Mouse (Mus musculus) megakaryocyte, embryonic 14.5 days (primary cell): ENCODE results near the gene Tob1. TPM values are rescaled to one million over a fixed set of nuclear protein-coding genes. Genes with fewer than 3 reads are reported as not detected.

Source experiments
- H3K27me3 ChIP-seq: replicated peaks from 2 replicates; pipeline ENCODE3; 2012; ENCODE audit warnings: inconsistent platforms
- H3K36me3 ChIP-seq: replicated peaks from 2 replicates; pipeline ENCODE3; 2012; ENCODE audit warnings: low read length, inconsistent platforms, mixed read lengths
- H3K4me1 ChIP-seq: 2 replicates; pipeline ENCODE4 v1.6.1; 2012; ENCODE audit warnings: inconsistent platforms
- H3K4me3 ChIP-seq: replicated peaks from 2 replicates; pipeline ENCODE3; 2012; ENCODE audit warnings: moderate library complexity, mild to moderate bottlenecking, inconsistent platforms
- H3K9me3 ChIP-seq: 2 replicates; pipeline ENCODE4 v1.6.1; 2012; ENCODE audit warnings: inconsistent platforms
- FLI1 ChIP-seq: IDR thresholded peaks from 2 replicates; pipeline ENCODE4 v1.6.1; 2012; ENCODE audit warnings: low read length, inconsistent platforms, mixed read lengths
- GATA1 ChIP-seq: IDR thresholded peaks from 3 replicates; pipeline ENCODE4 v1.6.1; 2012; ENCODE audit warnings: mixed read lengths, low read length, inconsistent platforms, borderline replicate concordance
- polyA plus RNA-seq: library from polyadenylated mRNA; stranded (reverse); fragments of >175 nt; gene quantifications from 2 replicates; pipeline ENCODE4 v1.2.3, GENCODE M21; 2012; ENCODE audit warnings: low replicate concordance; ENCODE audit not compliant: insufficient read depth

Gene Tob1
- polyA plus RNA-seq, 1 experiment: 4.3 TPM

- TF ChIP-seq GATA1 (no peak), FLI1 (no peak)
- H3K4me1 ChIP-seq: peaks cover 23% of the 10 kb centered on the region
- no peaks in the 10 kb centered on the region for H3K9me3 ChIP-seq
- H3K27me3 ChIP-seq: peaks cover 19% of the 10 kb centered on the region
- peaks cover 12% of the 10 kb centered on the region for H3K36me3 ChIP-seq
- H3K4me3 ChIP-seq: peak overlapping the region; percentile 95
Observed at GRCm38 (mm10) chr11:94210191-94211086, 815 bp upstream of the Tob1 start.

- peaks cover 6% of the 10 kb centered on the region for H3K27me3 ChIP-seq
- peaks cover 23% of the 10 kb centered on the region for H3K4me1 ChIP-seq
- peak overlapping the region; percentile 95 for H3K4me3 ChIP-seq
- peaks cover 12% of the 10 kb centered on the region for H3K36me3 ChIP-seq
- TF ChIP-seq GATA1 (no peak), FLI1 (no peak)
- no peaks in the 10 kb centered on the region for H3K9me3 ChIP-seq
Observed at GRCm38 (mm10) chr11:94211651-94212488, 616 bp downstream of the Tob1 start.

DNA sequence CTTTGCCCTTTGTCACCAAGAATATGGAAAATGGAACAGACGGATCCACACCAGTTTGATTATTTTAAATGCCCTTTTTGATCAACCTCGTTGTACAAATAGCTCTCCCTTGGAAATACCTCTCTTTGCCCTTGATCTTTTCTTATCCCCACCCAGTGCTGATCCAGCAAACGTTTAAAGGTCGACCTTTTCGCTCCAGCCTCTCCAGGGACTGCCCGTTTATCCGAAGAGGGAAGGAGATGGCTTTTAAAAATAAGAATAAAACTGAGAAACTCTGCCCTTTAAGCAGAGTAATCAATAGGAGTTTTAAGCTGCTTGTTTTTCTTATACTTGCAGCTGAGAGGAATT is 1.2 kb downstream of the Tob1 start:
- no peak for TF ChIP-seq FLI1
- TF ChIP-seq GATA1: no peak
- Histone ChIP-seq H3K4me1 (peaks cover 23% of the 10 kb centered on the region), H3K4me3 (peak overlapping the region; percentile 95), H3K36me3 (peaks cover 12% of the 10 kb centered on the region), H3K27me3 (peaks cover 4% of the 10 kb centered on the region), H3K9me3 (no peaks in the 10 kb centered on the region)

DNA sequence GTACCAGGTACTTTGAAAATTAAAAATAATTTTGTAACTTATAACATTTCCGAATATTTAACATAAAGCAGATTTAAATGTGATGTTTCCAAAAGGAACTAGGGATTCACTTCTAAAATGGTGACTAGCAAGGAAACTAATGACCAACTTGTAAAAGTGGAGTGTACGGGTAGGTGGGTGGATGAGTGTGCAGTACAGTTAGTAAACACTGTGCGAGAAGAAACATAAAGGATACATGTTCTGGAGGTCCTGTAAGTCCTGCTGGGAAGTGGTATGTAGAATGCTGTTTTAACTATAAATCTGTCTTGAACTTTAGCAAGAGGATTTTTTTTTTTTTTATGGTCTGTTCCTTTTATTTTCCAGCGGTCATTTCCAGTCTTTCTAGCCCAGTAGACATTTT is 1.7 kb downstream of the Tob1 start:
- Histone ChIP-seq H3K27me3 (peaks cover 4% of the 10 kb centered on the region), H3K4me3 (peak overlapping the region; percentile 3), H3K9me3 (no peaks in the 10 kb centered on the region), H3K4me1 (peaks cover 23% of the 10 kb centered on the region), H3K36me3 (peaks cover 12% of the 10 kb centered on the region)
- TF ChIP-seq FLI1: no peak
- no peak for TF ChIP-seq GATA1

GRCm38 (mm10) chr11:94213735-94214594 is 2.7 kb downstream of the Tob1 start:
- Histone ChIP-seq H3K9me3 (no peaks in the 10 kb centered on the region), H3K4me3 (peak overlapping the region; percentile 23), H3K27me3 (peaks cover 2% of the 10 kb centered on the region), H3K4me1 (peaks cover 21% of the 10 kb centered on the region), H3K36me3 (peaks cover 12% of the 10 kb centered on the region)
- TF ChIP-seq FLI1: no peak
- no peak for TF ChIP-seq GATA1

DNA sequence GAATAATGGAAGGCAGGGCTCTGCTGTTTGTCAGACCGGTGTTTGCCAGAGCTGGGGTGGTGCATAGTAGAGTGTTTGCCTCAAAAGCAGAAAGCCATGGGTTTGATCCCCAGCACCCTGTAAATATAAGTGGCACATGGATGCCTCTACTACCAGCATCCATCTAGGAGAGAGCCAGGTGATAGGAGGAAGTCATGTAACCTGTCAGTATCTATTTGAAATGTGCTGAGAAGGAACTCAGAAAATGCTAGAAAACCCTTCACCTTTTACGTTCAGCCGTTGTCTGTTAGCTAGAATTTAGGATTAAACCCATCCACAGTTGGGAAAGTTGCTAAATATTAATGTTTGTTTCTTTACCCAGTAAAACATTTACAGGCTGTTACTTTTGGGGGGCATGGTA is 4.3 kb downstream of the Tob1 start:
- Histone ChIP-seq H3K4me3 (no peak overlapping the region), H3K9me3 (no peaks in the 10 kb centered on the region), H3K4me1 (peaks cover 11% of the 10 kb centered on the region), H3K36me3 (peaks cover 12% of the 10 kb centered on the region), H3K27me3 (peaks cover 15% of the 10 kb centered on the region)
- no peak for TF ChIP-seq GATA1
- TF ChIP-seq FLI1: no peak

DNA sequence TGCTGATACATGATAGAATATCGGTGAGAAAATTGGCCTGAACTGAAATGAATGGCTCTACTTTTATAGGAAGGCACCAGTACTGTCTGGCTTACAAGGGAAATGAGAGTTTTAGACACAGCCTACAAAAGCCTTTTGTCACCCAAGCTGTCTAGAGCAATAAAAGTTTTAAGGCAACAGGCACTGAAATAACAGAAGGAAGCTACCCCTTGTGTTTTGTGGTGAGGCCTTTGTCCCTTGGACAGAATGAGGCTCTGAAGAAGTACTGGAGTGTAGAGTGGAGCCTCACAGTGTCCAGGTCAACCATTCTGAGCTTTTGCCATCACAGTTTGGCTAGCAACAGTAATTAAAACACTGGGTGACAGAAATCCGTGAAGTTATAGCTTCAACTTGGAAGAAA is 5.0 kb downstream of the Tob1 start:
- H3K9me3 ChIP-seq: no peaks in the 10 kb centered on the region
- peaks cover 12% of the 10 kb centered on the region for H3K36me3 ChIP-seq
- no peak for TF ChIP-seq FLI1
- no peak for TF ChIP-seq GATA1

GRCm38 (mm10) chr11:94221257-94221656 is 10.0 kb downstream of the Tob1 start:
- H3K27me3 ChIP-seq: peaks cover 48% of the 10 kb centered on the region
- H3K36me3 ChIP-seq: no peaks in the 10 kb centered on the region
- TF ChIP-seq FLI1 (no peak), GATA1 (no peak)
- no peak overlapping the region for H3K4me3 ChIP-seq
- no peaks in the 10 kb centered on the region for H3K9me3 ChIP-seq
- peaks cover 5% of the 10 kb centered on the region for H3K4me1 ChIP-seq

More for the DNA sequence above, 5.0 kb downstream of the Tob1 start:
- H3K27me3 ChIP-seq: peaks cover 22% of the 10 kb centered on the region
- peaks cover 9% of the 10 kb centered on the region; the same call in 1 of the 2 replicates for H3K4me1 ChIP-seq
- no peak overlapping the region for H3K4me3 ChIP-seq

GRCm38 (mm10) chr11:94223531-94223930 is 12.3 kb downstream of the Tob1 start:
- H3K27me3 ChIP-seq: peaks cover 62% of the 10 kb centered on the region
- no peak overlapping the region for H3K4me3 ChIP-seq
- H3K9me3 ChIP-seq: no peaks in the 10 kb centered on the region
- TF ChIP-seq FLI1 (no peak), GATA1 (no peak)
- H3K36me3 ChIP-seq: no peaks in the 10 kb centered on the region
- H3K4me1 ChIP-seq: peaks cover 9% of the 10 kb centered on the region
